ENCODE assay signal across 8 mouse cellular contexts in genomic region chrX:147553421-147554201, GRCm38 (mm10). TPM values are rescaled to one million over a fixed set of nuclear protein-coding genes. Genes with fewer than 3 reads are reported as not detected.
DNase-seq lines count a peak whose midpoint lies in the region; ATAC-seq lines count a peak whose summit lies in the region.

TSS of gene Lrch2 (minus strand) at chrX:147554081.

- no peaks in the 10 kb centered on the region for H3K9me3 ChIP-seq in hindbrain, embryonic 13.5 days
- no peaks in the 10 kb centered on the region for H3K9me3 ChIP-seq in midbrain, embryonic 12.5 days
- no peaks in the 10 kb centered on the region for H3K9me3 ChIP-seq in stomach, embryonic 14.5 days (ENCODE audit: control insufficient read depth, low read depth, low read length)

- peak within 1 kb of the TSS; percentile 58 for H3K4me3 ChIP-seq in hindbrain, embryonic 13.5 days
- H3K4me3 ChIP-seq in midbrain, embryonic 12.5 days: peak within 1 kb of the TSS; percentile 59
- H3K4me3 ChIP-seq in stomach, embryonic 14.5 days (ENCODE audit: low read depth, low read length): peak within 1 kb of the TSS; percentile 44

- no peaks in the 10 kb centered on the region for H3K27me3 ChIP-seq in hindbrain, embryonic 13.5 days
- no peaks in the 10 kb centered on the region for H3K27me3 ChIP-seq in midbrain, embryonic 12.5 days
- H3K27me3 ChIP-seq in stomach, embryonic 14.5 days (ENCODE audit: control insufficient read depth, insufficient read depth, low read length): no peaks in the 10 kb centered on the region

- 14% methylated on average over 39 of the region's 50 CpGs for WGBS in hindbrain, embryonic 13.5 days
- 17% methylated on average over 37 of the region's 50 CpGs for WGBS in midbrain, embryonic 12.5 days
- WGBS in stomach, embryonic 14.5 days: 15% methylated on average over 39 of the region's 50 CpGs

- peak within 1 kb of the TSS; percentile 79 for H3K9ac ChIP-seq in hindbrain, embryonic 13.5 days
- H3K9ac ChIP-seq in midbrain, embryonic 12.5 days (replicated peaks): peak within 1 kb of the TSS; percentile 67
- peak within 1 kb of the TSS; percentile 33 for H3K9ac ChIP-seq in stomach, embryonic 14.5 days (replicated peaks; ENCODE audit: low read depth, low read length)

- intact Hi-C loops in left cerebral cortex, postnatal 14 days (cut with DNase I): no loop called here

- DNase-seq in R1 (ENCODE audit: low read depth, low spot score): peak; percentile 68
- DNase-seq in cerebellum, adult 9-10 months: peak; percentile 54
- DNase-seq in frontal cortex, adult 2 months (ENCODE audit: extremely low spot score in 1 of 2, low spot score in 1 of 2): peak; percentile 4 to 51
- DNase-seq in left cerebral cortex, postnatal 14 days (ENCODE audit: low spot score in 2 of 2): peak; percentile 42

- no peaks in the 10 kb centered on the region for H3K36me3 ChIP-seq in hindbrain, embryonic 13.5 days
- H3K36me3 ChIP-seq in midbrain, embryonic 12.5 days: no peaks in the 10 kb centered on the region
- H3K36me3 ChIP-seq in stomach, embryonic 14.5 days (ENCODE audit: control insufficient read depth, insufficient read depth, low read length): no peaks in the 10 kb centered on the region

- ATAC-seq in hindbrain, embryonic 13.5 days (ENCODE audit: low FRiP score): peak; percentile 93
- peak; percentile 92 for ATAC-seq in midbrain, embryonic 12.5 days (ENCODE audit: low FRiP score, low read depth)
- ATAC-seq in stomach, embryonic 14.5 days (ENCODE audit: insufficient number of reproducible peaks, insufficient read depth, low FRiP score, low read depth): peak; percentile 82; the same call in 1 of the 2 replicates
- ATAC-seq in CD4-positive, CD25-positive, alpha-beta regulatory T cell, adult 4 months: no peak

- H3K4me2 ChIP-seq in hindbrain, embryonic 13.5 days: peak within 1 kb of the TSS; percentile 56
- peak within 1 kb of the TSS; percentile 46 for H3K4me2 ChIP-seq in midbrain, embryonic 12.5 days (replicated peaks)
- H3K4me2 ChIP-seq in stomach, embryonic 14.5 days (replicated peaks; ENCODE audit: low read depth, low read length): peak within 1 kb of the TSS; percentile 40

- peaks cover 7% of the 10 kb centered on the region for H3K4me1 ChIP-seq in hindbrain, embryonic 13.5 days (replicated peaks)
- H3K4me1 ChIP-seq in midbrain, embryonic 12.5 days: no peaks in the 10 kb centered on the region
- H3K4me1 ChIP-seq in stomach, embryonic 14.5 days (ENCODE audit: control insufficient read depth, insufficient read depth, low read length): no peaks in the 10 kb centered on the region

- H3K27ac ChIP-seq in hindbrain, embryonic 13.5 days: peak within 1 kb of the TSS; percentile 95
- peak within 1 kb of the TSS; percentile 91 for H3K27ac ChIP-seq in midbrain, embryonic 12.5 days (replicated peaks)
- H3K27ac ChIP-seq in stomach, embryonic 14.5 days (ENCODE audit: low read length): peak within 1 kb of the TSS; percentile 75

RNA-seq across cellular contexts. Expression of gene Lrch2, which starts in this region (rescaled TPM):
- polyA plus RNA-seq in frontal cortex, adult 2 months (2012; rRNA removed): 19.5 and 23.4 TPM in 2 replicates
- 12.8 and 13.4 TPM in 2 replicates for polyA plus RNA-seq in hindbrain, embryonic 13.5 days (2015; fragmentation: Nextera tagmentation; extraction: Ambion mirVana)
- total RNA-seq in left cerebral cortex, postnatal 14 days (2021): 10 to 100 TPM; 23.1 to 23.9 TPM
- polyA plus RNA-seq in midbrain, embryonic 12.5 days (2016; fragmentation: Nextera tagmentation; extraction: Ambion mirVana): 12.3 and 13.1 TPM in 2 replicates
- 8.8 and 10.1 TPM in 2 replicates for polyA plus RNA-seq in stomach, embryonic 14.5 days (2014; fragmentation: Nextera tagmentation; extraction: Ambion mirVana)
- not detected for polyA plus RNA-seq in CD4-positive, CD25-positive, alpha-beta regulatory T cell, adult 4 months (2017; shearing (Covaris generic))
